Mouse (Mus musculus): ENCODE results near the gene Ston2. TPM values are rescaled to one million over a fixed set of nuclear protein-coding genes. Genes with fewer than 3 reads are reported as not detected.
"Not testable (repeated sequence)": the region's sequence is repeated elsewhere in the genome, so short reads cannot be mapped to it uniquely, and the experiment has no call there.

Ston2 gene
- polyA plus RNA-seq, 1 experiment from 2014 or later: 16.4 TPM

DNA sequence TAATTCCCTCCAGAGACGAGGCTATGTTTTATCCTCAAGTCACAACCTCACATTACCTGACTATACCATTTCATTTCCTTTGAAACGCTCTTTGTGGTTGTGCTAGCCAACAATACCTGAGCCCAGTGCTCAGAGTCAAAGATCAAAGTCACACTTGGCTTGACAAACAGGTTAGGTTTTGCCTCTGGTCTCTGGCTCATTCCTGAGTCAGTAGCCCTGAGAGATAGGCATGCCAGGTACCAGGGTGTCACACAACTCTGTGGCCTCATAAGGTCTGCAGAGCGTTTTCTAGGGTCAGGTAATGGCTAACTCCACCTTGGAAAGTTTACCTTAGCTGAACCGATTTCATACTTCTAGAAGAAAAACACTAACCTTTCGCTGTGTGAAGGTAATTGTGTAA lies 35.5 kb downstream of the Ston2 start:
- Histone ChIP-seq H3K4me2 (replicated peaks; ENCODE audit: low read depth, low read length) (no peak overlapping the region), H3K27ac (ENCODE audit: low read length) (no peak overlapping the region), H3K27me3 (ENCODE audit: control insufficient read depth, insufficient read depth, low read length) (no peaks in the 10 kb centered on the region), H3K36me3 (ENCODE audit: control insufficient read depth, insufficient read depth, low read length) (no peaks in the 10 kb centered on the region), H3K9me3 (ENCODE audit: control insufficient read depth, low read depth, low read length) (no peaks in the 10 kb centered on the region), H3K4me3 (ENCODE audit: low read depth, low read length) (no peak overlapping the region), H3K4me1 (ENCODE audit: control insufficient read depth, insufficient read depth, low read length) (no peaks in the 10 kb centered on the region), H3K9ac (replicated peaks; ENCODE audit: low read depth, low read length) (no peak overlapping the region)
- ATAC-seq (ENCODE audit: insufficient number of reproducible peaks, insufficient read depth, low FRiP score, low read depth): no peak
- WGBS: 84% methylated on average over 5 of the region's 5 CpGs

GRCm38 (mm10) chr12:91751893-91752597 lies 36.1 kb downstream of the Ston2 start:
- no peaks in the 10 kb centered on the region for H3K36me3 ChIP-seq (ENCODE audit: control insufficient read depth, insufficient read depth, low read length)
- ATAC-seq (ENCODE audit: insufficient number of reproducible peaks, insufficient read depth, low FRiP score, low read depth): no peak
- H3K27me3 ChIP-seq (ENCODE audit: control insufficient read depth, insufficient read depth, low read length): no peaks in the 10 kb centered on the region
- H3K9ac ChIP-seq (replicated peaks; ENCODE audit: low read depth, low read length): no peak overlapping the region
- no peaks in the 10 kb centered on the region for H3K4me1 ChIP-seq (ENCODE audit: control insufficient read depth, insufficient read depth, low read length)
- H3K9me3 ChIP-seq (ENCODE audit: control insufficient read depth, low read depth, low read length): no peaks in the 10 kb centered on the region
- no peak overlapping the region for H3K27ac ChIP-seq (ENCODE audit: low read length)
- WGBS: 86% methylated on average over 13 of the region's 13 CpGs
- H3K4me2 ChIP-seq (replicated peaks; ENCODE audit: low read depth, low read length): no peak overlapping the region
- H3K4me3 ChIP-seq (ENCODE audit: low read depth, low read length): no peak overlapping the region

- Histone ChIP-seq H3K27ac (ENCODE audit: low read length) (no peak overlapping the region), H3K4me2 (replicated peaks; ENCODE audit: low read depth, low read length) (no peak overlapping the region), H3K9me3 (ENCODE audit: control insufficient read depth, low read depth, low read length) (no peaks in the 10 kb centered on the region), H3K9ac (replicated peaks; ENCODE audit: low read depth, low read length) (no peak overlapping the region), H3K4me3 (ENCODE audit: low read depth, low read length) (no peak overlapping the region), H3K4me1 (ENCODE audit: control insufficient read depth, insufficient read depth, low read length) (0 out of 2 replicates have a peak, but pooled peaks cover 4% of the 10 kb centered on the region), H3K36me3 (ENCODE audit: control insufficient read depth, insufficient read depth, low read length) (no peaks in the 10 kb centered on the region), H3K27me3 (ENCODE audit: control insufficient read depth, insufficient read depth, low read length) (no peaks in the 10 kb centered on the region)
- 74% methylated on average over 11 of the region's 11 CpGs for WGBS
- ATAC-seq (ENCODE audit: insufficient number of reproducible peaks, insufficient read depth, low FRiP score, low read depth): no peak
Observed at GRCm38 (mm10) chr12:91749543-91750184, 38.5 kb downstream of the Ston2 start.

DNA sequence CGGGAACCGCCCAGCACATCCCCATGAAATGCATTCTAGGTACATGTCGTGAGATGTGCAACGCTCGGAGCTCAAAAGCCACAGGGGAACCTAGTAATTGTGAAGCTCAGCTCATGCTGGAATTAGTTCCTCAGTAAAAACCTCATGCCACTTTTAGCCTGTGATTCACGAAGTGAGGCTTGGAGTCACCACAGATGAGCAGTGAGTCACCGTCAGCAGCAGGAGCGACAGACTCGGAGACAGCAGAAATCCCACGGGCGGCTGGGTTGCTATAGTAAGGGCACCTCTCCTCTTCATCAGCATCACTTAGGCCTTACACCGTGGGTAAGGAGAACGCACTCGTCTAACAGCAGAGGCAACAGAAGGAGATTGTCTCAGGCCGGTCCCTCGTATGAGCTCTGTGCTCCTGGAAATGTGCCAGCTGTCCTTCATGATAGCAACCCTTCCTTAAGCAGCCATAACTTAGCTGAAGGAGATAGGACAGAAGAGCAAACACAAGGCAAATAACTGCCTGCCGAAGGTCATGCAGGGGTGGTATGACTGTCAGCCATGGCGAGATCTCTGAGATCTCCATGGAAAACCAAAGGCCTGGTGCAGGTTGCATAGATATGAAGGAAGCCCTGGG lies 39.8 kb downstream of the Ston2 start:
- WGBS: 75% methylated on average over 18 of the region's 18 CpGs
- Histone ChIP-seq H3K9ac (replicated peaks; ENCODE audit: low read depth, low read length) (no peak overlapping the region), H3K27ac (ENCODE audit: low read length) (no peak overlapping the region), H3K9me3 (ENCODE audit: control insufficient read depth, low read depth, low read length) (no peaks in the 10 kb centered on the region), H3K36me3 (ENCODE audit: control insufficient read depth, insufficient read depth, low read length) (no peaks in the 10 kb centered on the region), H3K27me3 (ENCODE audit: control insufficient read depth, insufficient read depth, low read length) (no peaks in the 10 kb centered on the region), H3K4me1 (ENCODE audit: control insufficient read depth, insufficient read depth, low read length) (0 out of 2 replicates have a peak, but pooled peaks cover 4% of the 10 kb centered on the region), H3K4me3 (ENCODE audit: low read depth, low read length) (no peak overlapping the region), H3K4me2 (replicated peaks; ENCODE audit: low read depth, low read length) (no peak overlapping the region)
- no peak for ATAC-seq (ENCODE audit: insufficient number of reproducible peaks, insufficient read depth, low FRiP score, low read depth)

GRCm38 (mm10) chr12:91746839-91747238 lies 41.3 kb downstream of the Ston2 start:
- not testable (repeated sequence) for H3K27ac ChIP-seq (ENCODE audit: low read length); H3K9ac ChIP-seq (replicated peaks; ENCODE audit: low read depth, low read length); H3K4me1 ChIP-seq (ENCODE audit: control insufficient read depth, insufficient read depth, low read length); ATAC-seq (ENCODE audit: insufficient number of reproducible peaks, insufficient read depth, low FRiP score, low read depth); H3K4me2 ChIP-seq (replicated peaks; ENCODE audit: low read depth, low read length); H3K9me3 ChIP-seq (ENCODE audit: control insufficient read depth, low read depth, low read length); H3K36me3 ChIP-seq (ENCODE audit: control insufficient read depth, insufficient read depth, low read length); H3K4me3 ChIP-seq (ENCODE audit: low read depth, low read length); H3K27me3 ChIP-seq (ENCODE audit: control insufficient read depth, insufficient read depth, low read length)
- 94% methylated on average over 5 of the region's 5 CpGs for WGBS

DNA sequence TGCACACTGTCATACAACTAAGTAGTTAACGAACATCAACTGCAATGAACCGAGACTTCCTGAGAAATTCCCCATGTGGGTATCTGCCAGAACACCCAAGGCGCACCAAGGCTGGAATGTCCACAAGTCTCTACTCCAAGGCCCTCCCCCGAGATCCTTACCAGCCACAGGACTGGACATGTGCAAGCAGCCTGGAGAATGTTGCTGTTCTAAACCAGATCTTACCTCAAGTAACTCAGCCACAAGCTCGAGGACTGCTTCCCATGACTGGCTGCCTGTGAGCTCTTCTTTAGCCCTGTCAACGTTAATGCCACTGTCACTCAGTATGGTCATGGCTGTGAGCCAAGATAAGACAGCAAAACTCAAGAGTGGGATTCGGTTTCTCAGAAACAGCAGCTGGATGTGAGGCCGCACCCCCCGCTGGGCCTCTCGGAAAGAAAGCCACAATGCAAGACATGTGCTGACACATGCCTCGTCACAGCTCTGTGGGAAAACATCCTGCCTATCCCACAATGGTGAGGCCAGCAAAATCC lies 42.4 kb downstream of the Ston2 start:
- Histone ChIP-seq H3K36me3 (ENCODE audit: control insufficient read depth, insufficient read depth, low read length) (no peaks in the 10 kb centered on the region), H3K9ac (replicated peaks; ENCODE audit: low read depth, low read length) (no peak overlapping the region), H3K4me2 (replicated peaks; ENCODE audit: low read depth, low read length) (no peak overlapping the region), H3K9me3 (ENCODE audit: control insufficient read depth, low read depth, low read length) (no peaks in the 10 kb centered on the region), H3K4me3 (ENCODE audit: low read depth, low read length) (no peak overlapping the region), H3K27ac (ENCODE audit: low read length) (no peak overlapping the region), H3K4me1 (ENCODE audit: control insufficient read depth, insufficient read depth, low read length) (0 out of 2 replicates have a peak, but pooled peaks cover 4% of the 10 kb centered on the region), H3K27me3 (ENCODE audit: control insufficient read depth, insufficient read depth, low read length) (no peaks in the 10 kb centered on the region)
- 47% methylated on average over 11 of the region's 11 CpGs for WGBS
- peak; percentile 74; the same call in 1 of the 2 replicates for ATAC-seq (ENCODE audit: insufficient number of reproducible peaks, insufficient read depth, low FRiP score, low read depth)

GRCm38 (mm10) chr12:91744091-91744490 lies 44.1 kb downstream of the Ston2 start:
- Histone ChIP-seq H3K4me3 (ENCODE audit: low read depth, low read length) (no peak overlapping the region), H3K27ac (ENCODE audit: low read length) (no peak overlapping the region), H3K4me1 (ENCODE audit: control insufficient read depth, insufficient read depth, low read length) (0 out of 2 replicates have a peak, but pooled peaks cover 4% of the 10 kb centered on the region), H3K9me3 (ENCODE audit: control insufficient read depth, low read depth, low read length) (no peaks in the 10 kb centered on the region), H3K9ac (replicated peaks; ENCODE audit: low read depth, low read length) (no peak overlapping the region), H3K27me3 (ENCODE audit: control insufficient read depth, insufficient read depth, low read length) (no peaks in the 10 kb centered on the region), H3K4me2 (replicated peaks; ENCODE audit: low read depth, low read length) (no peak overlapping the region), H3K36me3 (ENCODE audit: control insufficient read depth, insufficient read depth, low read length) (no peaks in the 10 kb centered on the region; the same call in 1 of the 2 replicates)
- no peak for ATAC-seq (ENCODE audit: insufficient number of reproducible peaks, insufficient read depth, low FRiP score, low read depth)
- 83% methylated on average over 6 of the region's 6 CpGs for WGBS

- 0 out of 2 replicates have a peak, but pooled peaks cover 4% of the 10 kb centered on the region for H3K4me1 ChIP-seq (ENCODE audit: control insufficient read depth, insufficient read depth, low read length)
- WGBS: 93% methylated on average over 7 of the region's 7 CpGs
- no peaks in the 10 kb centered on the region for H3K9me3 ChIP-seq (ENCODE audit: control insufficient read depth, low read depth, low read length)
- ATAC-seq (ENCODE audit: insufficient number of reproducible peaks, insufficient read depth, low FRiP score, low read depth): no peak
- no peak overlapping the region for H3K4me3 ChIP-seq (ENCODE audit: low read depth, low read length)
- H3K4me2 ChIP-seq (replicated peaks; ENCODE audit: low read depth, low read length): no peak overlapping the region
- no peaks in the 10 kb centered on the region; the same call in 1 of the 2 replicates for H3K36me3 ChIP-seq (ENCODE audit: control insufficient read depth, insufficient read depth, low read length)
- no peak overlapping the region for H3K9ac ChIP-seq (replicated peaks; ENCODE audit: low read depth, low read length)
- H3K27ac ChIP-seq (ENCODE audit: low read length): no peak overlapping the region
- no peaks in the 10 kb centered on the region for H3K27me3 ChIP-seq (ENCODE audit: control insufficient read depth, insufficient read depth, low read length)
Observed at GRCm38 (mm10) chr12:91742916-91743315, 45.3 kb downstream of the Ston2 start.

Data from stomach, embryonic 14.5 days (tissue).